Mouse (Mus musculus) induced T-regulatory cell, adult 2 months (primary cell): ENCODE results near the gene Cblb.
A peak's percentile ranks its signal among the peaks of the same experiment; 100 is the strongest.

ENCODE experiments used
- DNase-seq: peaks from one replicate; pipeline ENCODE4 v3.0.0-alpha.2; 2012; ENCODE audit warnings: low read depth

The Cblb gene

GRCm38 (mm10) chr16:52038821-52039220, 7.8 kb downstream of the Cblb start:
- DNase-seq = no peak

GRCm38 (mm10) chr16:52040937-52041336, 9.9 kb downstream of the Cblb start:
- DNase-seq = no peak

- DNase-seq = no peak
Observed at GRCm38 (mm10) chr16:52042667-52043379, 11.8 kb downstream of the Cblb start.

GRCm38 (mm10) chr16:52043380-52044117, 12.5 kb downstream of the Cblb start:
- DNase-seq = no peak

- DNase-seq = no peak
Observed at GRCm38 (mm10) chr16:52044518-52044917, 13.5 kb downstream of the Cblb start.

GRCm38 (mm10) chr16:52044985-52045384, 14.0 kb downstream of the Cblb start:
- DNase-seq = no peak

- no peak for DNase-seq
Observed at GRCm38 (mm10) chr16:52046464-52046863, 15.4 kb downstream of the Cblb start.

- no peak for DNase-seq
Observed at GRCm38 (mm10) chr16:52051106-52051505, 20.1 kb downstream of the Cblb start.

- DNase-seq = no peak
Observed at GRCm38 (mm10) chr16:52052734-52053133, 21.7 kb downstream of the Cblb start.

- DNase-seq = peak; percentile 68
Observed at GRCm38 (mm10) chr16:52055236-52055635, 24.2 kb downstream of the Cblb start.

- peak; percentile 75 for DNase-seq
Observed at GRCm38 (mm10) chr16:52056164-52056563, 25.1 kb downstream of the Cblb start.

GRCm38 (mm10) chr16:52057335-52057734, 26.3 kb downstream of the Cblb start:
- no peak for DNase-seq

- DNase-seq = peak; percentile 45
Observed at GRCm38 (mm10) chr16:52059535-52059934, 28.5 kb downstream of the Cblb start.

GRCm38 (mm10) chr16:52060100-52060719, 29.2 kb downstream of the Cblb start:
- DNase-seq = peak; percentile 97

- peak; percentile 92 for DNase-seq
Observed at GRCm38 (mm10) chr16:52061015-52061481, 30.0 kb downstream of the Cblb start.

- peak; percentile 80 for DNase-seq
Observed at GRCm38 (mm10) chr16:52064309-52065105, 33.5 kb downstream of the Cblb start.

- peak; percentile 68 for DNase-seq
Observed at GRCm38 (mm10) chr16:52067632-52068516, 36.8 kb downstream of the Cblb start.

GRCm38 (mm10) chr16:52068517-52068874, 37.5 kb downstream of the Cblb start:
- no peak for DNase-seq

GRCm38 (mm10) chr16:52069648-52070047, 38.6 kb downstream of the Cblb start:
- no peak for DNase-seq

- DNase-seq = no peak
Observed at GRCm38 (mm10) chr16:52070128-52070527, 39.1 kb downstream of the Cblb start.

GRCm38 (mm10) chr16:52071290-52071689, 40.3 kb downstream of the Cblb start:
- DNase-seq = no peak
